14 mouse cellular contexts compared by ENCODE assay signal in the genomic region with DNA sequence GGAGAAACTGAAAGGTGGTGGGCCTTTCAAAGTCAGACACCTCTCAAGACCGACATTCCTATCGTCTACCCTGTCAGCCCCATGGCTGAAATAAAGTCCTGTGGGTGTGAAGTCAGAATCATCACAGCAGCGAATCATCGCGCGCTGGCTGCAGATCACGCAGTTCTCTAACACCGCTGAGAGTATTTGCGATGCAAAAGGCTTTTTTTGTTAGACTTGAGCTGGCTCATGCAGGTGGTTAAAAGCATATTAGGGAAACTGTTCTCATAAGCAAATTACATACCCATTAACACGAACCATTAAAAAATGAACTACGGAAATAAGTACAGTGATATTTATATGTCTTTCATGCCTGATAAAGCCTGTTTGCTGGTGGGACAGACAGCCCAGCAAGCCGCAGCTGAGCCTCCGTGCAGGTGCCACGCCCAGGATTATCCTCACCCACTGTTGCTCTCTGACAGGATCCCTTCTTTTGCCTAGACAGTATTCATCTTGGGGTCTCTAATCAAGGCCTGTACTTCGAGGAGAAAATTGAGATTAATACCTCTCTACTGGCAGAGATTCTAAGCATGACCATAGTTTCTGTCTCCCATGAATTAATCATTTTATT.
DNase-seq lines count a peak whose midpoint lies in the region; ATAC-seq lines count a peak whose summit lies in the region.
"Had no signal": no experiment of that assay in that cellular context is flagged by ENCODE, and none has a peak within 500 bp of the region (broad histone marks: within the 10 kb centered on the region; RNA-seq: fewer than 3 reads in every experiment).

No protein-coding gene starts in this region.

- no peaks in the 10 kb centered on the region for H3K36me3 ChIP-seq in heart, embryonic 15.5 days
- H3K36me3 ChIP-seq in splenic B cell, adult 2 months (ENCODE audit: control insufficient read depth, insufficient read depth, low read length, poor library complexity, severe bottlenecking), result no peaks in the 10 kb centered on the region
- H3K36me3 ChIP-seq: embryonic facial prominence, embryonic 12.5 days; forebrain, embryonic 12.5 days; intestine, embryonic 15.5 days had no signal

- no peaks in the 10 kb centered on the region for H3K27me3 ChIP-seq in heart, embryonic 15.5 days
- H3K27me3 ChIP-seq in splenic B cell, adult 2 months (ENCODE audit: control insufficient read depth, insufficient read depth, low read length, poor library complexity, severe bottlenecking), result no peaks in the 10 kb centered on the region
- H3K27me3 ChIP-seq: embryonic facial prominence, embryonic 12.5 days; forebrain, embryonic 12.5 days; intestine, embryonic 15.5 days had no signal

- DNase-seq in heart, postnatal 4 days, result no peak
- DNase-seq in A20 (ENCODE audit: low read depth, low spot score), result peak; percentile 86
- DNase-seq in B cell, adult 2 months, result peak; percentile 67 to 69
- peak; percentile 82 for DNase-seq in splenic B cell, adult 2 months (ENCODE audit: low read depth, low spot score)
- DNase-seq in ovary, adult 18-20 months (ENCODE audit: low spot score), result no peak
- DNase-seq: cerebellum, adult 11-12 months; cerebellum, adult 9-10 months; cerebellum, postnatal 25 days; gastrocnemius, postnatal 14 days had no signal

- 62% methylated on average over 15 of the region's 15 CpGs for WGBS in heart, embryonic 15.5 days

- no peak overlapping the region for H3K4me2 ChIP-seq in heart, embryonic 15.5 days
- H3K4me2 ChIP-seq: embryonic facial prominence, embryonic 12.5 days; forebrain, embryonic 12.5 days; hindbrain, embryonic 14.5 days; intestine, embryonic 15.5 days had no signal

- peaks cover 12% of the 10 kb centered on the region; the same call in 1 of the 2 replicates for H3K4me1 ChIP-seq in heart, embryonic 15.5 days (replicated peaks)
- H3K4me1 ChIP-seq: embryonic facial prominence, embryonic 12.5 days; intestine, embryonic 15.5 days had no signal

- H3K27ac ChIP-seq in heart, embryonic 15.5 days, result peak overlapping the region; percentile 15; the same call in 1 of the 2 replicates
- H3K27ac ChIP-seq: embryonic facial prominence, embryonic 12.5 days; forebrain, embryonic 12.5 days; hindbrain, embryonic 14.5 days; intestine, embryonic 15.5 days had no signal

- no peaks in the 10 kb centered on the region for H3K9me3 ChIP-seq in heart, embryonic 15.5 days (replicated peaks)
- H3K9me3 ChIP-seq: embryonic facial prominence, embryonic 12.5 days; forebrain, embryonic 12.5 days; intestine, embryonic 15.5 days had no signal

- ATAC-seq in heart, embryonic 15.5 days (replicated peaks; ENCODE audit: insufficient number of reproducible peaks, insufficient read depth, low FRiP score, low read depth), result no peak
- ATAC-seq: intestine, embryonic 15.5 days had no signal

- no peak overlapping the region for H3K9ac ChIP-seq in heart, embryonic 15.5 days
- H3K9ac ChIP-seq: embryonic facial prominence, embryonic 12.5 days; forebrain, embryonic 12.5 days; hindbrain, embryonic 14.5 days; intestine, embryonic 15.5 days had no signal

- no peak overlapping the region for H3K4me3 ChIP-seq in heart, embryonic 15.5 days
- H3K4me3 ChIP-seq: embryonic facial prominence, embryonic 12.5 days; forebrain, embryonic 12.5 days; intestine, embryonic 15.5 days had no signal

Comparison
In these comparisons a context has a peak if more than half of its experiments do, and no peak if none do; other contexts are left out.
1. DNase-seq: peak in A20 (single experiment), B cell, adult 2 months (2 of 2) and splenic B cell, adult 2 months (single experiment); none in heart, postnatal 4 days (single experiment) and ovary, adult 18-20 months (single experiment).